Mouse (Mus musculus) cortical plate, adult 2 months (tissue): ENCODE measurements at regions not wholly inside any gene's neighbourhood (a gene's known extent, or its start where the extent isn't known, plus 50 kb on each side); places are given as distances from the start of the nearest gene placed in this dataset.

ENCODE experiments used
- CTCF ChIP-seq: fragments of 200-500 bp; IDR thresholded peaks from 2 replicates; pipeline ENCODE4 v1.5.1; 2011; ENCODE audit warnings: mild to moderate bottlenecking, control low read depth, low read length; ENCODE audit not compliant: insufficient read depth; ENCODE audit errors: extremely low read depth
- POLR2A ChIP-seq: fragments of 200-500 bp; IDR thresholded peaks from 2 replicates; pipeline ENCODE4 v1.6.1; 2011; ENCODE audit warnings: mild to moderate bottlenecking, low read length, control low read depth; ENCODE audit not compliant: insufficient read depth; ENCODE audit errors: extremely low read depth

DNA sequence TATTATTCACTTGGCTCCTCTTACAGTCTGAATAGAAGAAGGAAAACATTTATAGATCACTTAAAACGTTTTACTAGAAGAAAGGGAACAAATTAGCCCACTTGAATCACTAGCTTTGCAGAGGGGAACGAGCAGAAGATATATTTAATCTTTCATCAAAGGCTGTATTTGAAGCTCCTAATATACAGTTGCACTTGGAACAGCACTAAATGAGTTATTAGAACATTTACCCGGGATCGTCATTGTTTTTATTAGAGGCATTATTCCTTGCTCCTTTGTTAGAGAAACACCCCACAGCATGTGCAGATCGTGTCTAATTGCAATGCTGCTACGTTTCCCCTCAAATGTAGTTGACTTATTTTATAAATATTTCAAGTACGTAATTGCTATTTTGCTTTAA, 127.5 kb upstream of the Pgrmc2 start:
- TF ChIP-seq CTCF (no peak), POLR2A (no peak)
